Mouse (Mus musculus) hindbrain, embryonic 11.5 days (tissue): ENCODE results near the gene Mybpc1. TPM values are rescaled to one million over a fixed set of nuclear protein-coding genes. Genes with fewer than 3 reads are reported as not detected.

Experiments used
- ATAC-seq: fragments of 200-750 bp; cut with Nextera tagmentation; 2 replicates; pipeline ENCODE4 v1.8.0; 2017; ENCODE audit warnings: mild to moderate bottlenecking, moderate TSS enrichment, moderate library complexity; ENCODE audit not compliant: low FRiP score
- DNase-seq: peaks from one replicate; pipeline ENCODE4 v3.0.0-alpha.2; 2015; ENCODE audit warnings: low spot score
- H3K27ac ChIP-seq: fragments of 300-500 bp; sonication (generic); 2 replicates; pipeline ENCODE4 v1.5.1; 2014; ENCODE audit warnings: mild to moderate bottlenecking, low read depth, low read length
- H3K27me3 ChIP-seq: fragments of 300-500 bp; sonication (generic); 2 replicates; pipeline ENCODE4 v1.6.1; 2014; ENCODE audit warnings: mild to moderate bottlenecking, low read length, moderate library complexity, mixed read lengths; ENCODE audit not compliant: control insufficient read depth, insufficient read depth
- H3K36me3 ChIP-seq: fragments of 300-500 bp; sonication (generic); 2 replicates; pipeline ENCODE4 v1.6.1; 2014; ENCODE audit warnings: mild to moderate bottlenecking, low read length, moderate library complexity, mixed read lengths; ENCODE audit not compliant: control insufficient read depth, insufficient read depth
- H3K4me1 ChIP-seq: fragments of 300-500 bp; sonication (generic); replicated peaks from 2 replicates; pipeline ENCODE4 v1.6.1; 2014; ENCODE audit warnings: low read length, mixed read lengths; ENCODE audit not compliant: control insufficient read depth, insufficient read depth
- H3K4me2 ChIP-seq: fragments of 300-500 bp; sonication (generic); replicated peaks from 2 replicates; pipeline ENCODE4 v1.6.1; 2014; ENCODE audit warnings: mild to moderate bottlenecking, low read depth, low read length
- H3K4me3 ChIP-seq: fragments of 300-500 bp; sonication (generic); 2 replicates; pipeline ENCODE4 v1.5.1; 2014; ENCODE audit warnings: low read depth, low read length
- H3K9ac ChIP-seq: fragments of 300-500 bp; sonication (generic); 2 replicates; pipeline ENCODE4 v1.6.1; 2014; ENCODE audit warnings: low read depth, low read length
- H3K9me3 ChIP-seq: fragments of 300-500 bp; sonication (generic); 2 replicates; pipeline ENCODE4 v1.6.1; 2016; ENCODE audit warnings: low read length; ENCODE audit not compliant: control insufficient read depth
- WGBS: fragments of 180-500 bp; shearing (Covaris S2); extraction: QIAGEN DNeasy Blood & Tissue Kit; methylation state at CpG from one replicate; pipeline ENCODE4 v1.1.7; 2014; 5-methylcytosine and 5-hydroxymethylcytosine counted together
- polyA plus RNA-seq: library from polyadenylated mRNA; unstranded; fragments of >200 nt; fragmentation: Nextera tagmentation; extraction: Ambion mirVana; gene quantifications from 2 replicates; pipeline ENCODE4 v1.2.1, GENCODE M21; 2014

Mybpc1 gene
- polyA plus RNA-seq, 1 experiment from 2014 or later = 8.6 TPM

- Histone ChIP-seq H3K4me1 (no peaks in the 10 kb centered on the region), H3K4me3 (no peak overlapping the region), H3K9me3 (no peaks in the 10 kb centered on the region), H3K27me3 (no peaks in the 10 kb centered on the region), H3K9ac (no peak overlapping the region), H3K27ac (no peak overlapping the region), H3K36me3 (no peaks in the 10 kb centered on the region), H3K4me2 (no peak overlapping the region)
- WGBS = 90% methylated on average over 11 of the region's 11 CpGs
- DNase-seq = no peak
- ATAC-seq = no peak
Measured at GRCm38 (mm10) chr10:88613051-88613450, 8.1 kb upstream of the Mybpc1 start.

- DNase-seq (no peak), ATAC-seq (no peak)
- Histone ChIP-seq H3K4me3 (no peak overlapping the region), H3K9ac (no peak overlapping the region), H3K4me2 (no peak overlapping the region), H3K36me3 (no peaks in the 10 kb centered on the region), H3K27ac (no peak overlapping the region), H3K9me3 (no peaks in the 10 kb centered on the region), H3K27me3 (no peaks in the 10 kb centered on the region), H3K4me1 (0 out of 2 replicates have a peak, but pooled peaks cover 2% of the 10 kb centered on the region)
- 78% methylated on average over 7 of the region's 7 CpGs for WGBS
Measured at GRCm38 (mm10) chr10:88606686-88607085, 1.7 kb upstream of the Mybpc1 start.

- Histone ChIP-seq H3K9me3 (no peaks in the 10 kb centered on the region), H3K27me3 (no peaks in the 10 kb centered on the region), H3K4me2 (no peak overlapping the region), H3K4me3 (no peak overlapping the region), H3K27ac (no peak overlapping the region), H3K36me3 (no peaks in the 10 kb centered on the region), H3K9ac (no peak overlapping the region), H3K4me1 (0 out of 2 replicates have a peak, but pooled peaks cover 2% of the 10 kb centered on the region)
- ATAC-seq (no peak), DNase-seq (peak; percentile 26)
- 62% methylated on average over 8 of the region's 8 CpGs for WGBS
Measured at GRCm38 (mm10) chr10:88606065-88606464, 1.1 kb upstream of the Mybpc1 start.

DNA sequence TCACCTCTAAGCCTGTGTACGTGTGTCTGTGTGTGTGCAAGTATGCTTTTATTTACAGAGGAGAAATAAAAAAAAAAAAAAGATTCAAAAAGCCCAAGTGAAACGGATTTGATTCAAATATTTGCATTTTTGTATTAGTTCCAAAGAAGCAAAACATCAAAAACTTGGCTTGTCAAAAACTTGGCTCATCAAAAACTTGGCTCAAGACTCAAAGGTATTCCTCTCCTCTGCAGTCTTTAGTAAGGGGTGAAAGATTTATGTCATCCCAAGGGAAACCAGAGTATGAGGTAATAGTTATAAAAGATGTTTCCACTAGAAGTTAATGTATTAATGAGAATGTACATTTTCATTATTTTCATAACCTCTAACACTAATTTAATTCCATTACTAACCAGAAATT is 1.2 kb downstream of the Mybpc1 start:
- DNase-seq = no peak
- Histone ChIP-seq H3K27me3 (no peaks in the 10 kb centered on the region), H3K27ac (no peak overlapping the region), H3K9me3 (no peaks in the 10 kb centered on the region), H3K36me3 (no peaks in the 10 kb centered on the region), H3K4me3 (no peak overlapping the region), H3K4me1 (0 out of 2 replicates have a peak, but pooled peaks cover 2% of the 10 kb centered on the region), H3K9ac (no peak overlapping the region), H3K4me2 (no peak overlapping the region)
- 69% methylated on average over 2 of the region's 2 CpGs for WGBS
- ATAC-seq = no peak

GRCm38 (mm10) chr10:88603256-88603655 is 1.7 kb downstream of the Mybpc1 start:
- Histone ChIP-seq H3K27ac (no peak overlapping the region), H3K4me2 (no peak overlapping the region; the same call in 1 of the 2 replicates), H3K36me3 (no peaks in the 10 kb centered on the region), H3K27me3 (no peaks in the 10 kb centered on the region), H3K9me3 (no peaks in the 10 kb centered on the region), H3K4me1 (0 out of 2 replicates have a peak, but pooled peaks cover 2% of the 10 kb centered on the region), H3K4me3 (no peak overlapping the region), H3K9ac (no peak overlapping the region)
- WGBS = 18% methylated on average over 5 of the region's 5 CpGs
- peak; percentile 46 for DNase-seq
- peak; percentile 58; the same call in 1 of the 2 replicates for ATAC-seq

DNA sequence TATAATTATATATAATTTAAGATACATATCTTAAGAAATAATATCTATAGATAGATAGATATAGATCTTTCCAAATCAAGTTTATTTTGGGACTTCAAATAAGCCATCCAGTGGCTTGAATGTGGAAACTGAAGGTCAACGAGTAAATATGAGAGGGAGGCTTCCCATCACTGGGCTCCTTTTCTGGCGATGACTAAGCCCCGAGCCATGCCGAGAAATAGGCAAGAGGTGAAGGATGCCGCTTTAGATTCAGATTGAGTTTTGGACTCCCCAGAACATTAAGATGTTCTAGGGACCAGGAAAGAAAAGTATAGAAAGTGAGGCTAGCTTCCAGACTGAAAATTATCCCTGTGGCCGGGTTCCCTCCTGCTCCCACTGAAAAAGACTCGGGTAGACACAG is 4.4 kb downstream of the Mybpc1 start:
- no peak overlapping the region for H3K4me2 ChIP-seq
- no peak overlapping the region for H3K9ac ChIP-seq
- H3K27ac ChIP-seq = no peak overlapping the region
- no peak overlapping the region for H3K4me3 ChIP-seq
- DNase-seq = no peak
- WGBS = 92% methylated on average over 7 of the region's 7 CpGs
- no peak for ATAC-seq
- no peaks in the 10 kb centered on the region for H3K36me3 ChIP-seq
- H3K9me3 ChIP-seq = no peaks in the 10 kb centered on the region
- H3K27me3 ChIP-seq = no peaks in the 10 kb centered on the region
- H3K4me1 ChIP-seq = 0 out of 2 replicates have a peak, but pooled peaks cover 2% of the 10 kb centered on the region

DNA sequence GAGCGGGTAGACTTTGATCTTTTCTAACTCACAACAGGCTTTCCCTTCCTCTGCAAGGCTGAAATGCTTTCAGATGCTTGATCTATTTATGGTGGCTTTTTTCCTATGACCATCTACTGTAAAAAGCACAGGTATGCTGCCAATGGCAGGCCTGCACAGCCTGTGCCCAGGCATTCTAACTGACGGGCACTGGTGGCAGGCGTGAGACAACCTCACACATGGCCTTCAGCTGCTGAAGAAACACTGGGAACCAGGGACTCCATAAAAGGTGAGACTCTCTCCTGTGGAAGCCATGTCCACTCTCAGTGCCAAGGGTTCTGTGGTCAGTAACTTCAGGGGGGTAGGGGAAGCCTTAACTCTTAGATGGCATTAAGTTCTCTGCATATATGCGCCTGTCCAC is 12.6 kb downstream of the Mybpc1 start:
- H3K4me3 ChIP-seq = no peak overlapping the region
- H3K9me3 ChIP-seq = no peaks in the 10 kb centered on the region
- H3K9ac ChIP-seq = no peak overlapping the region
- H3K36me3 ChIP-seq = no peaks in the 10 kb centered on the region
- WGBS = 95% methylated on average over 4 of the region's 4 CpGs
- ATAC-seq (no peak), DNase-seq (no peak)
- H3K4me2 ChIP-seq = no peak overlapping the region
- H3K4me1 ChIP-seq = no peaks in the 10 kb centered on the region
- H3K27ac ChIP-seq = no peak overlapping the region
- no peaks in the 10 kb centered on the region for H3K27me3 ChIP-seq

GRCm38 (mm10) chr10:88591042-88591441 is 13.9 kb downstream of the Mybpc1 start:
- no peak overlapping the region for H3K4me2 ChIP-seq
- 70% methylated on average over 12 of the region's 12 CpGs for WGBS
- no peaks in the 10 kb centered on the region for H3K36me3 ChIP-seq
- no peaks in the 10 kb centered on the region for H3K27me3 ChIP-seq
- no peak overlapping the region for H3K4me3 ChIP-seq
- DNase-seq = no peak
- H3K9me3 ChIP-seq = no peaks in the 10 kb centered on the region
- no peak overlapping the region for H3K27ac ChIP-seq
- no peaks in the 10 kb centered on the region for H3K4me1 ChIP-seq
- no peak overlapping the region for H3K9ac ChIP-seq
- no peak for ATAC-seq

- Histone ChIP-seq H3K9ac (no peak overlapping the region), H3K27me3 (no peaks in the 10 kb centered on the region), H3K4me2 (no peak overlapping the region), H3K9me3 (no peaks in the 10 kb centered on the region), H3K4me3 (no peak overlapping the region), H3K36me3 (no peaks in the 10 kb centered on the region), H3K4me1 (no peaks in the 10 kb centered on the region), H3K27ac (no peak overlapping the region)
- ATAC-seq (no peak), DNase-seq (no peak)
- WGBS = 91% methylated on average over 11 of the region's 11 CpGs
Measured at GRCm38 (mm10) chr10:88584469-88584868, 20.5 kb downstream of the Mybpc1 start.
